Comparison of ENCODE assay signal across 8 mouse cellular contexts in the genomic region with DNA sequence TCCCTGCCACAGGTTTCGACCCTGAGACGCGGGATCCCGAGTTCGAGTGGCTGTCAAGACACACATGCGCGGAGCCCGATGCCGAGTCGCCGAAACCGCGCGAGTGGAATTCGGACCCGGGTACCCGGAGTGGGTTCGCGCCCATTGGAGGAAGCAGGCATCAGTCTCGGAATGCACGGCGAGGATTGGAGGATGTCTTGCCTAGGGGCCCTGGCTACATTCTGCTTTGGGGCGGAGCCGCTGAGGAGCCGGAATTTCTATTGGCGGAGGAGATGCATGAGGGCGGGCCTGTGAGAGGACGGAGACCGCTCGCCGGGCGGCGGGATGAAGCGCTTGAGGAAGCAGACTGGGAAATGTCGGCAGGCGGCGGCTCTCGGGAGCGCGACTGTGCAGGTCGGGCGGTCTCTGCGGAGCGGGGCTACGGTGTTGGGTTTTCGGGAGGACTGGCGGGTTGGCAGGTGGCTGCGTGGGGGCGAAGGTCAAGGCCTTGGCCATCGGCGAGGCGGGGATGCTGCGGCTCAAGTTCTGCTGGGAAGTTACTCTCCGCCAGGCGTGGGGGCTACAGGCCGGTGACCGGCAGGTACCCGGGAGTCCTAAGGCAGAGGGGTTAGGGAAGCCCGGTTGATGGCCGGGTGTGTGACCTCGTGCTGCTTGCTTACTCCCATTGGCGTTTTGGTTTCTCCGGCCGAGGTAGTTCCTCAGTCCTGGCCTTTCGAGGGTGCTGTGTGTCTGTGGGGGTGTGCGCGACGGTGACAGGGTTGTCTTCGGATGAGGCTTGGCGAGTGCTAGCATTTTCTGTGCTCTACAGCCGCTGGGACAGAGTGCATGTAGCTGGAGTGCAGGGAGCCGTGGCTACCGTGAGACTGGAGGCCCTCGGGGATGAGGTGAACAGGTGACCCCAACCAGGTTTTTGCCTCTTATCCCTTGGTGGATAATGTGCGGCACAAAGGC. TPM values are rescaled to one million over a fixed set of nuclear protein-coding genes. Genes with fewer than 3 reads are reported as not detected.
A peak's percentile ranks its signal among the peaks of the same experiment; 100 is the strongest.
DNase-seq lines count a peak whose midpoint lies in the region; ATAC-seq lines count a peak whose summit lies in the region.

No protein-coding gene starts in this region.

- H3K4me1 ChIP-seq in forebrain, embryonic 11.5 days (replicated peaks; ENCODE audit: control insufficient read depth, insufficient read depth, low read length) = peaks cover 10% of the 10 kb centered on the region
- peaks cover 36% of the 10 kb centered on the region for H3K4me1 ChIP-seq in heart, embryonic 16.5 days (ENCODE audit: control insufficient read depth, insufficient read depth, low read length)
- peaks cover 83% of the 10 kb centered on the region for H3K4me1 ChIP-seq in liver, embryonic 15.5 days (replicated peaks)
- H3K4me1 ChIP-seq in neural tube, embryonic 12.5 days = peaks cover 13% of the 10 kb centered on the region

- under 1% methylated on average over 75 of the region's 75 CpGs for WGBS in forebrain, embryonic 11.5 days
- under 1% methylated on average over 75 of the region's 75 CpGs for WGBS in heart, embryonic 16.5 days
- WGBS in liver, embryonic 15.5 days (ENCODE audit: insufficient replicate concordance) = under 1% methylated on average over 75 of the region's 75 CpGs
- WGBS in neural tube, embryonic 12.5 days = under 1% methylated on average over 75 of the region's 75 CpGs

- H3K4me3 ChIP-seq in forebrain, embryonic 11.5 days (ENCODE audit: low read depth, low read length) = peak overlapping the region; percentile 54
- H3K4me3 ChIP-seq in heart, embryonic 16.5 days (ENCODE audit: low read length) = peak overlapping the region; percentile 61
- H3K4me3 ChIP-seq in liver, embryonic 15.5 days (replicated peaks) = peak overlapping the region; percentile 83
- peak overlapping the region; percentile 77 for H3K4me3 ChIP-seq in neural tube, embryonic 12.5 days

- peak; percentile 99 for ATAC-seq in forebrain, embryonic 11.5 days (replicated peaks; ENCODE audit: low FRiP score)
- peak; percentile 99 for ATAC-seq in heart, embryonic 16.5 days (replicated peaks; ENCODE audit: extremely low read depth, insufficient read depth, low FRiP score)
- peak; percentile 96 for ATAC-seq in liver, embryonic 15.5 days (ENCODE audit: insufficient read depth)
- peak; percentile 99 for ATAC-seq in neural tube, embryonic 12.5 days (ENCODE audit: low FRiP score, low read depth)

- no peaks in the 10 kb centered on the region for H3K36me3 ChIP-seq in forebrain, embryonic 11.5 days (ENCODE audit: control insufficient read depth, insufficient read depth, low read length)
- no peaks in the 10 kb centered on the region for H3K36me3 ChIP-seq in heart, embryonic 16.5 days (ENCODE audit: control insufficient read depth, insufficient read depth)
- 0 out of 2 replicates have a peak, but pooled peaks cover 4% of the 10 kb centered on the region for H3K36me3 ChIP-seq in liver, embryonic 15.5 days (replicated peaks)
- H3K36me3 ChIP-seq in neural tube, embryonic 12.5 days = no peaks in the 10 kb centered on the region

- peak overlapping the region; percentile 97 for H3K4me2 ChIP-seq in forebrain, embryonic 11.5 days (ENCODE audit: low read depth, low read length, severe bottlenecking)
- H3K4me2 ChIP-seq in heart, embryonic 16.5 days (ENCODE audit: low read depth, low read length) = peak overlapping the region; percentile 74
- H3K4me2 ChIP-seq in liver, embryonic 15.5 days = peak overlapping the region; percentile 89
- H3K4me2 ChIP-seq in neural tube, embryonic 12.5 days (replicated peaks) = peak overlapping the region; percentile 97

- no peaks in the 10 kb centered on the region for H3K9me3 ChIP-seq in forebrain, embryonic 11.5 days (ENCODE audit: control insufficient read depth, low read length)
- H3K9me3 ChIP-seq in heart, embryonic 16.5 days (replicated peaks; ENCODE audit: control insufficient read depth, low read length) = no peaks in the 10 kb centered on the region
- H3K9me3 ChIP-seq in liver, embryonic 15.5 days (replicated peaks) = no peaks in the 10 kb centered on the region
- no peaks in the 10 kb centered on the region for H3K9me3 ChIP-seq in neural tube, embryonic 12.5 days

- no peaks in the 10 kb centered on the region for H3K27me3 ChIP-seq in forebrain, embryonic 11.5 days (ENCODE audit: control insufficient read depth, insufficient read depth, low read length)
- H3K27me3 ChIP-seq in heart, embryonic 16.5 days (ENCODE audit: control insufficient read depth, insufficient read depth, low read length) = no peaks in the 10 kb centered on the region
- no peaks in the 10 kb centered on the region for H3K27me3 ChIP-seq in liver, embryonic 15.5 days
- no peaks in the 10 kb centered on the region; the same call in 1 of the 2 replicates for H3K27me3 ChIP-seq in neural tube, embryonic 12.5 days (replicated peaks)

- peak; percentile 89 to 93 for DNase-seq in CD8-positive naive resting alpha-beta T cell, adult 2 months (ENCODE audit: low read depth in 2 of 2, low spot score in 2 of 2)
- DNase-seq in c-Kit-positive CD71-negative TER-119-negative erythroid progenitor cells, embryonic 14.5 days (ENCODE audit: low read depth) = peak; percentile 97
- peak; percentile 97 for DNase-seq in forebrain, embryonic 11.5 days (ENCODE audit: low spot score)
- DNase-seq in kidney, postnatal 36 days = peak; percentile 99
- peak; percentile 95 for DNase-seq in telencephalon, adult 2 months (ENCODE audit: low read depth, low spot score)

- H3K9ac ChIP-seq in forebrain, embryonic 11.5 days (ENCODE audit: low read length) = peak overlapping the region; percentile 63
- H3K9ac ChIP-seq in heart, embryonic 16.5 days (ENCODE audit: low read length) = peak overlapping the region; percentile 76
- H3K9ac ChIP-seq in liver, embryonic 15.5 days = peak overlapping the region; percentile 90
- H3K9ac ChIP-seq in neural tube, embryonic 12.5 days = peak overlapping the region; percentile 72

- no peak overlapping the region for H3K27ac ChIP-seq in forebrain, embryonic 11.5 days (ENCODE audit: low read depth, low read length)
- H3K27ac ChIP-seq in heart, embryonic 16.5 days (ENCODE audit: low read length) = no peak overlapping the region
- H3K27ac ChIP-seq in liver, embryonic 15.5 days (replicated peaks) = peak overlapping the region; percentile 95
- H3K27ac ChIP-seq in neural tube, embryonic 12.5 days = no peak overlapping the region

RNA-seq across cellular contexts. Expression of gene Inpp5b, which starts 9.9 kb away (rescaled TPM):
- 34.1 and 36.8 TPM in 2 replicates for polyA plus RNA-seq in forebrain, embryonic 11.5 days (2014; fragmentation: Nextera tagmentation; extraction: Ambion mirVana)
- polyA plus RNA-seq in heart, embryonic 16.5 days (2015; fragmentation: Nextera tagmentation; extraction: Ambion mirVana) = 16.3 and 16.8 TPM in 2 replicates
- 38.1 and 38.3 TPM in 2 replicates for polyA plus RNA-seq in liver, embryonic 15.5 days (2015; fragmentation: Nextera tagmentation; extraction: Ambion mirVana)
- polyA plus RNA-seq in neural tube, embryonic 12.5 days (2016; fragmentation: Nextera tagmentation; extraction: Ambion mirVana) = 26.2 and 29.7 TPM in 2 replicates

RNA-seq across cellular contexts. Expression of gene Sf3a3, which starts 37.0 kb away (rescaled TPM):
- polyA plus RNA-seq in forebrain, embryonic 11.5 days (2014; fragmentation: Nextera tagmentation; extraction: Ambion mirVana) = 218 and 220 TPM in 2 replicates
- 77.7 and 95.1 TPM in 2 replicates for polyA plus RNA-seq in heart, embryonic 16.5 days (2015; fragmentation: Nextera tagmentation; extraction: Ambion mirVana)
- polyA plus RNA-seq in liver, embryonic 15.5 days (2015; fragmentation: Nextera tagmentation; extraction: Ambion mirVana) = 53.9 and 58.2 TPM in 2 replicates
- 157 and 162 TPM in 2 replicates for polyA plus RNA-seq in neural tube, embryonic 12.5 days (2016; fragmentation: Nextera tagmentation; extraction: Ambion mirVana)

RNA-seq across cellular contexts. Expression of gene Mtf1, which starts 50.3 kb away (rescaled TPM):
- 14.7 and 15.4 TPM in 2 replicates for polyA plus RNA-seq in forebrain, embryonic 11.5 days (2014; fragmentation: Nextera tagmentation; extraction: Ambion mirVana)
- 11.5 and 13.0 TPM in 2 replicates for polyA plus RNA-seq in heart, embryonic 16.5 days (2015; fragmentation: Nextera tagmentation; extraction: Ambion mirVana)
- polyA plus RNA-seq in liver, embryonic 15.5 days (2015; fragmentation: Nextera tagmentation; extraction: Ambion mirVana) = 11.8 and 12.4 TPM in 2 replicates
- polyA plus RNA-seq in neural tube, embryonic 12.5 days (2016; fragmentation: Nextera tagmentation; extraction: Ambion mirVana) = 12.9 and 14.2 TPM in 2 replicates

RNA-seq across cellular contexts. Expression of gene Fhl3, which starts 51.1 kb away (rescaled TPM):
- 5.5 and 6.4 TPM in 2 replicates for polyA plus RNA-seq in forebrain, embryonic 11.5 days (2014; fragmentation: Nextera tagmentation; extraction: Ambion mirVana)
- polyA plus RNA-seq in heart, embryonic 16.5 days (2015; fragmentation: Nextera tagmentation; extraction: Ambion mirVana) = 3.8 and 5.0 TPM in 2 replicates
- 1.9 and 2.1 TPM in 2 replicates for polyA plus RNA-seq in liver, embryonic 15.5 days (2015; fragmentation: Nextera tagmentation; extraction: Ambion mirVana)
- 1.6 and 3.6 TPM in 2 replicates for polyA plus RNA-seq in neural tube, embryonic 12.5 days (2016; fragmentation: Nextera tagmentation; extraction: Ambion mirVana)

RNA-seq across cellular contexts. Expression of gene Utp11, which starts 58.2 kb away (rescaled TPM):
- polyA plus RNA-seq in forebrain, embryonic 11.5 days (2014; fragmentation: Nextera tagmentation; extraction: Ambion mirVana) = 55.3 and 63.2 TPM in 2 replicates
- 40.3 and 49.2 TPM in 2 replicates for polyA plus RNA-seq in heart, embryonic 16.5 days (2015; fragmentation: Nextera tagmentation; extraction: Ambion mirVana)
- polyA plus RNA-seq in liver, embryonic 15.5 days (2015; fragmentation: Nextera tagmentation; extraction: Ambion mirVana) = 18.9 and 23.4 TPM in 2 replicates
- polyA plus RNA-seq in neural tube, embryonic 12.5 days (2016; fragmentation: Nextera tagmentation; extraction: Ambion mirVana) = 58.5 and 60.4 TPM in 2 replicates
